Mouse (Mus musculus): Measurements from ENCODE around the gene Smyd3.

DNA sequence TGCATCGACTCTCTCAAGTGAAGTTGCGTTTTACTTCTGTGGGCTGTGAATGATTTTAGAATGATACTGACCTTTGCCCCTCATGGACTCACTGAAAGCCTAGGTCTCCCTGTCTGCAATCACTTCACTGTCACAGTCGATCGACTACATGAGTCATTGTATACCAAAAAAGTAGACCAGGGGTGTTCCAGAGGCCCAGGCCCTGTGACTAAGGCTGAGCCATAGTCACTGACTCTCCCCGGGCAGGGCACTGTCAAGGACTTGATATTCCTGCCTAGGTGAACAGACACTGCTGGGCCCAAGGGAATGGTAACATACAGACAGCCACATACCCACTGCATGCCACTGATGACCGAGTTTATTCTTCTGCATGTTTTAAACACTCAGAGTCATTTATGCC lies 193.6 kb downstream of the Smyd3 start:
- TF ChIP-seq CTCF (IDR thresholded peaks at IDR 0.05; ENCODE audit: extremely low read depth, insufficient read depth, low read length) (no peak), POLR2A (IDR thresholded peaks at IDR 0.05; ENCODE audit: extremely low read depth, insufficient read depth, low read length) (no peak)
